Comparison of ENCODE assay signal across 10 mouse cellular contexts in genomic region chr9:105272241-105272640, GRCm38 (mm10).
A peak's percentile ranks its signal among the peaks of the same experiment; 100 is the strongest.
DNase-seq lines count a peak whose midpoint lies in the region; ATAC-seq and TF ChIP-seq lines count a peak whose summit lies in the region.
"Had no signal": no experiment of that assay in that cellular context is flagged by ENCODE, and none has a peak within 500 bp of the region (broad histone marks: within the 10 kb centered on the region; RNA-seq: fewer than 3 reads in every experiment).

No protein-coding gene starts in this region.

- TF ChIP-seq EP300 in stomach, postnatal 0 days (optimal IDR thresholded peaks at IDR 0.05): no peak

- no peaks in the 10 kb centered on the region for H3K27me3 ChIP-seq in stomach, postnatal 0 days (ENCODE audit: control insufficient read depth, insufficient read depth, low read length)

- peak; percentile 5 for DNase-seq in CD4-positive, CD25-positive, alpha-beta regulatory T cell, adult 2 months (ENCODE audit: low read depth, low spot score)
- peak; percentile 1 for DNase-seq in ovary, postnatal 10 days (ENCODE audit: low spot score)
- no peak for DNase-seq in ovary, postnatal 36 days (ENCODE audit: low spot score)
- DNase-seq in induced T-regulatory cell, adult 2 months (ENCODE audit: low read depth): peak; percentile 10
- DNase-seq in stomach, postnatal 0 days (ENCODE audit: low spot score): peak; percentile 44
- no peak for DNase-seq in cerebellum, adult 11 months
- no peak for DNase-seq in spleen, adult 18-20 months
- DNase-seq: gastrocnemius, adult 2 months had no signal

- no peak overlapping the region for H3K4me3 ChIP-seq in stomach, postnatal 0 days (ENCODE audit: low read depth, low read length)
- H3K4me3 ChIP-seq: gastrocnemius, adult 2 months had no signal

- no peak overlapping the region for H3K27ac ChIP-seq in stomach, postnatal 0 days (replicated peaks)
- H3K27ac ChIP-seq: gastrocnemius, adult 2 months had no signal

- no peak overlapping the region for H3K4me2 ChIP-seq in stomach, postnatal 0 days (replicated peaks; ENCODE audit: low read depth)
- H3K4me2 ChIP-seq: midbrain, embryonic 11.5 days had no signal

- 8% methylated on average over 7 of the region's 7 CpGs for WGBS in stomach, postnatal 0 days

- no peaks in the 10 kb centered on the region for H3K4me1 ChIP-seq in stomach, postnatal 0 days (replicated peaks; ENCODE audit: control insufficient read depth, insufficient read depth)

- no peaks in the 10 kb centered on the region for H3K9me3 ChIP-seq in stomach, postnatal 0 days (ENCODE audit: control insufficient read depth, low read length)

- no peak for ATAC-seq in CD4-positive, CD25-positive, alpha-beta regulatory T cell, adult 4 months
- ATAC-seq in stomach, postnatal 0 days (ENCODE audit: low FRiP score, low TSS enrichment): no peak

- no peaks in the 10 kb centered on the region for H3K36me3 ChIP-seq in stomach, postnatal 0 days (ENCODE audit: control insufficient read depth, insufficient read depth, low read length)

- H3K9ac ChIP-seq in stomach, postnatal 0 days (ENCODE audit: low read length): no peak overlapping the region

- no peak for TF ChIP-seq CTCF in stomach, postnatal 0 days (IDR thresholded peaks at IDR 0.05; ENCODE audit: low read depth)

Comparison
In these comparisons a context has a peak if more than half of its experiments do, and no peak if none do; other contexts are left out.
1. DNase-seq: peak in CD4-positive, CD25-positive, alpha-beta regulatory T cell, adult 2 months (single experiment), ovary, postnatal 10 days (single experiment), induced T-regulatory cell, adult 2 months (single experiment) and stomach, postnatal 0 days (single experiment); none in ovary, postnatal 36 days (single experiment), cerebellum, adult 11 months (single experiment) and spleen, adult 18-20 months (0 of 2).